Mouse (Mus musculus) retina, postnatal 1 day (tissue): Measurements from ENCODE around the gene Fars2.
A peak's percentile ranks its signal among the peaks of the same experiment; 100 is the strongest.

Experiments
- DNase-seq: peaks from one replicate; pipeline ENCODE4 v3.0.0-alpha.2; 2012

Fars2 gene

GRCm38 (mm10) chr13:36117143-36118014, at the start of gene Fars2, which contains the start of gene Lyrm4:
TSS of gene Fars2 (plus strand) at chr13:36117412.
TSS of gene Lyrm4 (minus strand) at chr13:36117526.
- peak; percentile 97 for DNase-seq

DNA sequence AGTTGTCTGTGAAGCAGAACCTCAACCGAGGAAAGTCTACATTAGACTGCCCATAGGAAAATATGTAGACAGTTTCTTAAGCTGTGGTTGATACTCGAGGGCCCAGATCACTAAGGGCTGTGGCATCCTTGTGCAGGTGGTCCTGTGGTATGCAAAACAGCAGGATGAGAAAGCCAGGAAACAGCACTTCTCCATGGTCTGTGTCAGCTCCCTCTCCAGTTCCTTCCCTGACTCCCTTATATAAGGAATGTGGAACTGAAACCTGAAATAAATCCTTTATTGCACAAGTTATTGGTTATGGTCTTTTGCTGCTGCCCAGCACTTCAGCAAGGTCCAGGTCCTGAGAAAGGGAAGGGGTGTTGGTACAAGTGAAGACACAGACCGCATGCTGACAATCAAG, 42.7 kb upstream of the Fars2 start:
- no peak for DNase-seq

DNA sequence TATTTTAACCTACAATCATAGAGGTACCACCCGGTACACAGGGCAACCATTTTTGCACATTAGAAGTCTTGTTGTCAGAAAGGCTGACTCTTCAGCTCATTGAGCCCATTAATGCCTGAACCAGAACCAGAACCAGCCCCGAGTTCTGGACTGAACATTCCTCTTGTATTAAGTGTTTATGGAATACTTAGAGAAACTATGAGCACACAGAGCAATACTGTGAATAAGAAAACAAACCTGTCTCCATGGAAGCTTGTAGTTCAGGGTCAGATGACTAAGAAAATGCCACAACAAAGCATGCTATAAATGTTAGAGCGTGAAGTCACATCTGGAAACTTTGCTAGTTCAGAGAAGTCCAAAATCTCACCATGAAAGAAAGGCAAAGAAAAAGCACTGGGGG, 35.6 kb upstream of the Fars2 start:
- no peak for DNase-seq

DNA sequence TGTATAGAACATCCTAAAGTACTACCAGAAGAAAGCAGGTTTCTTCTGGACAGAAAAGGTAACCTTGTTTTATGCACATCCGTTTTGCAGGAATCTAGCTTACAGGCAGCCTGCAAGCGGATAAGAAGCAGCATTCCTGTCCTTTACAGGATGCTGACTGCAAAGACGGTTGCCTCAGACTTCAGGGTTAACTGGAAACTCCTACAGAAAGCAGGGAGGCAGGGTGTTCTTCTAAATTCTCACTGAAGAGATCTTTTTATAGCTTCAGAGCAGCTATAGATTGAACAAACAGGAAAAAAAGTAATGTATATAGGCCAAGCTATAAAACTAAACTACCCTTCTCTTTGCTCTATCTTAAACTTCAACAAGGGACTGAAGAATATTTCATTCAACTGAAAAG, 32.5 kb upstream of the Fars2 start:
- no peak for DNase-seq

- DNase-seq = no peak
These were observed 31.2 kb upstream of the Fars2 start for GRCm38 (mm10) chr13:36085971-36086370.

DNA sequence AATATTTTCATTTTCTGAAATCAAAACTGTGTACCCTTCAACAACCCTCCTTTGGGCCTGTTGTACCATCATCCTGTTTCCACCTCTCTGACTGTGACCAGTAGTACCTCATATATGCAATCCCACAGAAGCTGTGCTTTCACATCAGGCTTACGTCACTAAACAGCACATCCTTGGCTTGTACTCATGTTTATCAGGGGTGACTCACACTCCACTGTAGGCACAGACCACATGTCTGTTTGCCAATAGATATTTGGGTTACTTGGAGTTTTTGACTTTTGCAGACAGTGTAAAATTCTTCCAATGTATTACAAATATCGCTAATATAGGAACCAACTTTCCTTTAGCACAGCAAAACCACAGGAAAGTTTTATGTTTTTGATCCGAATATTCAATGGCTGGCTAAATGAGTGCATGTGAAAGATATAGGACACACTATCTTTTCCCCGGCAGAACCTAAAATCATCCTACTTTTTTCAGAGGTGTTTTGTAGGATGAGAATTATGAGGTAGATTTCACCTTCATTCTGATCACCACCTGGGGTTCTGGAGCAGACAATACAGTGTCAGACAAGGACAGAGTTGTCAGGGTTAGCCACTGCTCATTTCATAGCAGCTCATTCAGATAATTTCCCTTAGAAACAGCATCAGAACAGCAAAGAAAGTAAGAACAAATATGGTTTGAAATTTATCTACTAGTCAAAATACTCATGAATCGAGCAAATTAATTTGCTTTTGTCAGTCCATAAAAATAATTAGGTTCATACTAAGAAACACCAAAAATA, 30.4 kb upstream of the Fars2 start:
- no peak for DNase-seq

DNA sequence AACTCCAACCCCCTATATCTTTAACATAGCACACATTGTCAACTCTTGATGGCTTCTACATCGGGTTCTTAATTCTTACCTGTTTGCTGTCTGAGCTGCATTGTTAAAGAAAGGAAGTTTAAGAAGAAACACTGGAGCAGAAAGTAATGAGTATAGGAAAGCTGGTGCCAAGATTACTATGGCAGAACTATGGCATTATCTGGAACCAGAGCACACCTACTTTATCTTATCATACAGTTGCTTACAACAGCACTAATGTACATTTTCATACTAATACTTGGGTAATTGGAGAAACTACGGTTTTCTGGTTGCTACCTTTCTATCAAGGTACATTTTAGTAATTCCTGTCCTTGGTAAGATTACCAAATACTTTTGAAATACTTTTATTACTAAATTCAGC, 29.8 kb upstream of the Fars2 start:
- DNase-seq = no peak

- no peak for DNase-seq
These were observed 29.0 kb upstream of the Fars2 start for GRCm38 (mm10) chr13:36088168-36088567.

- no peak for DNase-seq
These were observed 20.4 kb upstream of the Fars2 start for GRCm38 (mm10) chr13:36096684-36097383.

GRCm38 (mm10) chr13:36105591-36105990, 11.6 kb upstream of the Fars2 start:
- no peak for DNase-seq

GRCm38 (mm10) chr13:36108528-36108927, 8.7 kb upstream of the Fars2 start:
- DNase-seq = no peak

GRCm38 (mm10) chr13:36111331-36111730, 5.9 kb upstream of the Fars2 start:
- DNase-seq = no peak

GRCm38 (mm10) chr13:36113181-36113580, 4.0 kb upstream of the Fars2 start:
- DNase-seq = no peak

DNA sequence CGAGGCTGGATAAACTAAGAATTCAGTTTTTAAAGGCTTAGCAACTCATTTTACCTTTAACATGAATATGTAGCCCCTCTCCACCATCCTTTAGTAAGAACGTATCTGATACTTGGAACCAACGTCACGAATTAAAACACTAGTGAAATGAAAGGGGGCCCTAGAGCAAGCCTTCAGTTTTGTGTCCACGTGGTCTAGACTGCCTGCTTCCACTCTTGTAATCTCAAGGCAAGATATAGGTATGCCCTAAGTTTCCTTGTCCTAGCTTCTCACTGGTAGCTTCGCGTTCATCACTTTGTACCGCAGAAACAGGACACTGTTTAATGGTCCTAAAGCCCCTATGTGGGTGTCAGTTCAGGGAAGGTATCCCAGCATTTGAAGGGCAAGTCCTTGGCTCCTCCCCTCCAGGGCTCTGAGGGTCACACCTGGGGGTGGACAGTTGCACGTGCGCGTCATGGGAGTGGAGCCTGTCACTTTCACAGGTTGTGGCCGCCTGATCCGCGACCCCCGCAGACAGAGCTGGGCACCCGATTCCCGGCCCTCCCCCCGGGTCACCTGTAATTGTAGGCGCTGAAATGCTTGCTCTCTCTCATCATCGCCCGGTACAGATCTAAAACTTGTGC, 581 bp upstream of the Fars2 start:
- DNase-seq = peak; percentile 46

- no peak for DNase-seq
These were observed 2.5 kb downstream of the Fars2 start for GRCm38 (mm10) chr13:36119684-36120083.

DNA sequence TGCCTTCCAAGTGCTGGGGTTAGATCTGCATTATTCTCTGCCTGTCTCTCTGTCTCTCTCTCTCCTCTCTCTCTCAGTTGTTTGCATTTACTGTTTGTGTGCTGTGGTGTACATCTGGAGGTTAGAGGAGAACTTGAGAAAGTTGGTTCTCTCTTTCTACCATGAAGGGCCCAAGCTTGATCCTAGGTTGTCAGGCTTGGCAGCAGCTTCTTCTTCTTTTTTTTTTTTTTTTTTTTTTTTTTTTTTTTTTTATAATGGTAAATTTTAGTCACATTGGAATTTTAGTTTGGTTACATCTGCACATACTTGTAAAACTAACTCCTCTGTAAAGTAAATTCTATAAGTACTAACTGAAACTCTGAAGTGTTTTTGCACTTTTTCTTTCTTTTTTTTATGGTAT, 3.4 kb downstream of the Fars2 start:
- no peak for DNase-seq

GRCm38 (mm10) chr13:36129360-36130054, 12.3 kb downstream of the Fars2 start:
- no peak for DNase-seq

GRCm38 (mm10) chr13:36131401-36131800, 14.2 kb downstream of the Fars2 start:
- no peak for DNase-seq

GRCm38 (mm10) chr13:36131992-36132649, 14.9 kb downstream of the Fars2 start:
- no peak for DNase-seq

GRCm38 (mm10) chr13:36139703-36140102, 22.5 kb downstream of the Fars2 start:
- no peak for DNase-seq

DNA sequence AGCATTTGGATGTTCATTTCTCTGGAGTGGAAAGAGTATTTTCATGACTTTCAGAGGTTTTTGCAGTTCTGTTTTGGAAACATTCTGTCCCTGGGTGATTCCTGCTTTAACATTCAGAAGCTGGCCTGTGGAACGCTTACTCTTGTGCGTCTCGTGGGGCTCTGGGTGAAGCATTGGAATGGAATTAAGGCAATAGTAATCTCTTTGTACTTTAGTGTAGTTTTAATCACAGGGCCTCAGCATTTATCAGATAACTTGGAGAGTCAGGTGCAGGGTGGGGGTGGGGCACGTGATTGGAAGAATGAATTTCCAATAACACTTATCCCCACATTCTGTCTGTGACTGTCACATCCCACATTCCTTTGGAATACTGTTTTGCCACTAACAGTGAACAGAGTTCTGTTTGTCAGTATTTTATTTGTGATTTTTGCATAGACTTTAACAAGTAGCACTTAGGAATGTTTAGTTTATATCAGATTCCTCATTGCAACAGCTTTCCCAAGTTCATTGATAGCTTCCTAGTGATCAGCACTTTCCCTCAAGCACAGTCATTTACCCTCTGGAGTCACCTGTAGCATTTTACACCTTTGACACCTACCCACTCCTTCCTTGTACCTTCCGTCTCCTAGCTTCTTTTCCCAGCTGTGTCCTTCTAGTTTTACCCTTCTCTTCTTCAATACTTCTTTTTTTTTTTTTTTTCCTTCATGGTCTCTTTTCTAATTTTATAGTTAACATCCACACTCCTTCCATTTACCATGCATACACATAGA, 23.2 kb downstream of the Fars2 start:
- DNase-seq = no peak
